ENCODE assay signal across 24 mouse cellular contexts in the genomic region with DNA sequence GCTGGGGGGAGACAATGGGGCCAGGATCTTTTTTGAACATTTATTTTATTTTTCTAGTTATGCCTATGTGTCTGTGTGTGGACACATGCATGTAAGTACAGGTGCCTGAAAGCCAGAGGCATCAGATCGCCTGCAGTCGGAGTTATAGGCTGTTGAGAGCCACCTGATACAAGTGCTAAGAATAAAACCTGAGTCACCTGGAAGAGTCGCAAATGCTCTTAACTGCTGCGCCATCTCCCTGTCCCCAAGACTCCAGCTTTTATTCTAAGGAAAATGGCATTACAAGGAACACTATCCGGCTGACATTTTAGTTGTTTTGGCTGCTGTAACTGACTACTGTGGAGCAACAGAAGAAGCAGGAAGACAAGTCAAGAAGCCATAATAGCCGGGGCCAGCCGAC. TPM values are rescaled to one million over a fixed set of nuclear protein-coding genes. Genes with fewer than 3 reads are reported as not detected.
"Had no signal": no experiment of that assay in that cellular context is flagged by ENCODE, and none has a peak within 500 bp of the region (broad histone marks: within the 10 kb centered on the region; RNA-seq: fewer than 3 reads in every experiment).

No protein-coding gene starts in this region.

- DNase-seq: kidney, postnatal 10 days; kidney, postnatal 36 days; liver; lung, adult 18-20 months; lung, postnatal 10 days; lung, postnatal 36 days; right cerebral cortex, postnatal 25 days; thymus, adult 18-20 months; thymus, postnatal 4 days had no signal

- H3K36me3 ChIP-seq: kidney, embryonic 15.5 days; limb, embryonic 10.5 days; limb, embryonic 13.5 days; liver, embryonic 12.5 days; liver, embryonic 15.5 days; lung, embryonic 15.5 days; midbrain, embryonic 10.5 days; midbrain, embryonic 13.5 days; neural tube, embryonic 13.5 days had no signal

- H3K4me1 ChIP-seq: kidney, embryonic 15.5 days; liver, embryonic 12.5 days; liver, embryonic 15.5 days; lung, embryonic 15.5 days; megakaryocyte, embryonic 14.5 days had no signal

- H3K27me3 ChIP-seq: kidney, embryonic 15.5 days; liver, embryonic 12.5 days; liver, embryonic 15.5 days; lung, embryonic 15.5 days; megakaryocyte, embryonic 14.5 days; midbrain, embryonic 13.5 days; neural tube, embryonic 13.5 days had no signal

- H3K4me2 ChIP-seq: kidney, embryonic 15.5 days; limb, embryonic 13.5 days; liver, embryonic 12.5 days; liver, embryonic 15.5 days; lung, embryonic 15.5 days; midbrain, embryonic 13.5 days; neural tube, embryonic 13.5 days had no signal

- H3K27ac ChIP-seq: kidney, embryonic 15.5 days; limb, embryonic 10.5 days; limb, embryonic 13.5 days; liver, embryonic 12.5 days; liver, embryonic 15.5 days; lung, embryonic 15.5 days; midbrain, embryonic 10.5 days; midbrain, embryonic 13.5 days; neural tube, embryonic 13.5 days had no signal

- ATAC-seq: liver, embryonic 12.5 days; midbrain, embryonic 13.5 days; midbrain, embryonic 16.5 days had no signal

- H3K4me3 ChIP-seq: kidney, embryonic 15.5 days; limb, embryonic 10.5 days; limb, embryonic 13.5 days; liver, embryonic 12.5 days; liver, embryonic 15.5 days; lung, embryonic 15.5 days; megakaryocyte, embryonic 14.5 days; midbrain, embryonic 10.5 days; midbrain, embryonic 13.5 days; myocyte; neural tube, embryonic 13.5 days had no signal

- H3K9me3 ChIP-seq: kidney, embryonic 15.5 days; limb, embryonic 10.5 days; limb, embryonic 13.5 days; liver, embryonic 12.5 days; liver, embryonic 15.5 days; lung, embryonic 15.5 days; megakaryocyte, embryonic 14.5 days; midbrain, embryonic 10.5 days; midbrain, embryonic 13.5 days; neural tube, embryonic 13.5 days had no signal

- H3K9ac ChIP-seq: kidney, embryonic 15.5 days; limb, embryonic 13.5 days; liver, embryonic 12.5 days; liver, embryonic 15.5 days; lung, embryonic 15.5 days; midbrain, embryonic 13.5 days; neural tube, embryonic 13.5 days had no signal

RNA-seq across cellular contexts. Expression of gene Dazl, which starts 45.5 kb away (rescaled TPM):
- total RNA-seq: monocyte, adult 5-6 weeks had no signal
- polyA plus RNA-seq: limb, embryonic 10.5 days; limb, embryonic 13.5 days; myocyte; small intestine, adult 2 months; spleen, adult 2 months had no signal
